In genomic region chr1:51501251-51501650, GRCm38 (mm10) we compare ENCODE assay signal across 17 mouse cellular contexts. TPM values are rescaled to one million over a fixed set of nuclear protein-coding genes. Genes with fewer than 3 reads are reported as not detected.
A peak's percentile ranks its signal among the peaks of the same experiment; 100 is the strongest.
DNase-seq lines count a peak whose midpoint lies in the region; ATAC-seq lines count a peak whose summit lies in the region.
"Had no signal": no experiment of that assay in that cellular context is flagged by ENCODE, and none has a peak within 500 bp of the region (broad histone marks: within the 10 kb centered on the region; RNA-seq: fewer than 3 reads in every experiment).

No protein-coding gene starts in this region.

- peak; percentile 88 for DNase-seq in heart, adult 11 months
- no peak for DNase-seq in heart, postnatal 36 days
- peak; percentile 51 for DNase-seq in lung, postnatal 36 days
- no peak for DNase-seq in lung, postnatal 14 days
- DNase-seq in urinary bladder, postnatal 36 days (ENCODE audit: low spot score in 2 of 2), result no peak
- no peak for DNase-seq in kidney, adult 18-20 months
- DNase-seq: adrenal gland, postnatal 36 days; cerebellum, adult 9-10 months; gastrocnemius, adult 2 months; heart, postnatal 10 days; kidney, adult 9 months; kidney, postnatal 14 days; spleen, adult 18-20 months; thymus, postnatal 14 days had no signal

- ATAC-seq in megakaryocyte progenitor cell, adult 5-6 weeks (replicated peaks; ENCODE audit: poor library complexity), result 0 out of 2 replicates have a peak, but pooled peaks have one; percentile 37
- ATAC-seq: forebrain, embryonic 14.5 days; midbrain, embryonic 16.5 days had no signal

- intact Hi-C loops in heart, postnatal 36 days (cut with DNase I), result no loop called here

RNA-seq across cellular contexts. Expression of gene Nabp1, which starts 23.0 kb away (rescaled TPM):
- total RNA-seq in heart, postnatal 36 days (2021), result 10 to 100 TPM; 42.7 to 50.3 TPM
- 14.9 and 16.0 TPM in 2 replicates for total RNA-seq in megakaryocyte progenitor cell, adult 5-6 weeks (2015)
- 27.5 and 28.3 TPM in 2 replicates for total RNA-seq in megakaryocyte progenitor cell, adult 5-6 weeks (2017)

Comparison
In these comparisons a context has a peak if more than half of its experiments do, and no peak if none do; other contexts are left out.
1. DNase-seq: peak in heart, adult 11 months (single experiment) and lung, postnatal 36 days (single experiment); none in heart, postnatal 36 days (0 of 2), lung, postnatal 14 days (single experiment), urinary bladder, postnatal 36 days (0 of 2) and kidney, adult 18-20 months (single experiment).